Mouse (Mus musculus): ENCODE results near the gene Kin. TPM values are rescaled to one million over a fixed set of nuclear protein-coding genes. Genes with fewer than 3 reads are reported as not detected.
A peak's percentile ranks its signal among the peaks of the same experiment; 100 is the strongest.

Gene Kin
- polyA plus RNA-seq, 1 experiment: 14.7 TPM

- DNase-seq (ENCODE audit: extremely low spot score in 1 of 2, low spot score in 1 of 2): no peak
These were observed 28.3 kb downstream of the Kin start for GRCm38 (mm10) chr2:10108535-10109189.

- no peak for DNase-seq (ENCODE audit: extremely low spot score in 1 of 2, low spot score in 1 of 2)
These were observed 38.4 kb downstream of the Kin start for GRCm38 (mm10) chr2:10118751-10119150.

- DNase-seq (ENCODE audit: extremely low spot score in 1 of 2, low spot score in 1 of 2): no peak
These were observed 38.9 kb downstream of the Kin start for GRCm38 (mm10) chr2:10119276-10119675.

GRCm38 (mm10) chr2:10121826-10122225 is 41.4 kb downstream of the Kin start:
- no peak for DNase-seq (ENCODE audit: extremely low spot score in 1 of 2, low spot score in 1 of 2)

- no peak for DNase-seq (ENCODE audit: extremely low spot score in 1 of 2, low spot score in 1 of 2)
These were observed 45.7 kb downstream of the Kin start for GRCm38 (mm10) chr2:10126122-10126521.

- no peak for DNase-seq (ENCODE audit: extremely low spot score in 1 of 2, low spot score in 1 of 2)
These were observed 47.1 kb downstream of the Kin start for GRCm38 (mm10) chr2:10127471-10127870.

- no peak for DNase-seq (ENCODE audit: extremely low spot score in 1 of 2, low spot score in 1 of 2)
These were observed 48.2 kb downstream of the Kin start for GRCm38 (mm10) chr2:10128571-10128970.

GRCm38 (mm10) chr2:10130341-10130990 is 50.1 kb downstream of the Kin start:
- peak in 1 of 2 experiments; percentile 47 for DNase-seq (ENCODE audit: extremely low spot score in 1 of 2, low spot score in 1 of 2)

- DNase-seq (ENCODE audit: extremely low spot score in 1 of 2, low spot score in 1 of 2): no peak
These were observed 50.9 kb downstream of the Kin start, which contains the start of gene Itih2 for GRCm38 (mm10) chr2:10131296-10131695. Gene Itih2 (minus strand): TSS chr2:10131396.

GRCm38 (mm10) chr2:10132128-10132527 is 51.7 kb downstream of the Kin start:
- DNase-seq (ENCODE audit: extremely low spot score in 1 of 2, low spot score in 1 of 2): no peak

GRCm38 (mm10) chr2:10133941-10134340 is 53.5 kb downstream of the Kin start:
- DNase-seq (ENCODE audit: extremely low spot score in 1 of 2, low spot score in 1 of 2): no peak

GRCm38 (mm10) chr2:10137320-10137719 is 56.9 kb downstream of the Kin start:
- no peak for DNase-seq (ENCODE audit: extremely low spot score in 1 of 2, low spot score in 1 of 2)

- no peak for DNase-seq (ENCODE audit: extremely low spot score in 1 of 2, low spot score in 1 of 2)
These were observed 60.1 kb downstream of the Kin start for GRCm38 (mm10) chr2:10140456-10140855.

Other genes starting within 250 kb of the Kin start
- not detected in 2 replicates for gene 4930412O13Rik, start 199.3 kb upstream of the Kin start, polyA plus RNA-seq (2012; rRNA removed)
- not detected in 2 replicates for gene 9230102O04Rik, start 191.1 kb upstream of the Kin start, polyA plus RNA-seq (2012; rRNA removed)
- 0.19 TPM in 1 of 2 replicates, not detected in the other for gene Gata3, start 190.6 kb upstream of the Kin start, polyA plus RNA-seq (2012; rRNA removed)
- 9.9 and 11.3 TPM in 2 replicates for gene Taf3, start 32.0 kb upstream of the Kin start, polyA plus RNA-seq (2012; rRNA removed)
- 433 and 438 TPM in 2 replicates for gene Atp5c1, start 83 bp upstream of the Kin start, polyA plus RNA-seq (2012; rRNA removed)
- gene Itih2, start 50.8 kb downstream of the Kin start, polyA plus RNA-seq (2012; rRNA removed): 4.9 and 6.9 TPM in 2 replicates
- gene Itih5, start 73.0 kb downstream of the Kin start, polyA plus RNA-seq (2012; rRNA removed): 12.0 and 14.4 TPM in 2 replicates